Mouse (Mus musculus) embryonic facial prominence, embryonic 14.5 days (tissue): Measurements from ENCODE around the gene Sh2b3. TPM values are rescaled to one million over a fixed set of nuclear protein-coding genes. Genes with fewer than 3 reads are reported as not detected.

Experiments used
- ATAC-seq: fragments of 200-750 bp; cut with Nextera tagmentation; 2 replicates; pipeline ENCODE4 v1.8.0; 2017; ENCODE audit warnings: low read depth, moderate number of reproducible peaks, moderate TSS enrichment
- DNase-seq: peaks from one replicate; pipeline ENCODE4 v3.0.0-alpha.2; 2015; ENCODE audit warnings: low spot score
- H3K27ac ChIP-seq: fragments of 300-500 bp; sonication (generic); replicated peaks from 2 replicates; pipeline ENCODE4 v1.5.1; 2014; ENCODE audit warnings: low read depth, mild to moderate bottlenecking, low read length, moderate library complexity
- H3K27me3 ChIP-seq: fragments of 300-500 bp; sonication (generic); replicated peaks from 2 replicates; pipeline ENCODE4 v1.6.1; 2014; ENCODE audit warnings: low read length; ENCODE audit not compliant: control insufficient read depth, insufficient read depth
- H3K36me3 ChIP-seq: fragments of 300-500 bp; sonication (generic); 2 replicates; pipeline ENCODE4 v1.6.1; 2014; ENCODE audit warnings: low read length, mixed read lengths; ENCODE audit not compliant: control insufficient read depth, insufficient read depth
- H3K4me1 ChIP-seq: fragments of 300-500 bp; sonication (generic); 2 replicates; pipeline ENCODE4 v1.6.1; 2014; ENCODE audit warnings: antibody characterized with exemption, low read length; ENCODE audit not compliant: control insufficient read depth, insufficient read depth
- H3K4me2 ChIP-seq: fragments of 300-500 bp; sonication (generic); 2 replicates; pipeline ENCODE4 v1.6.1; 2014; ENCODE audit warnings: low read depth, mild to moderate bottlenecking, low read length, moderate library complexity, mixed read lengths
- H3K4me3 ChIP-seq: fragments of 300-500 bp; sonication (generic); 2 replicates; pipeline ENCODE4 v1.5.1; 2014; ENCODE audit warnings: low read depth, mild to moderate bottlenecking, low read length
- H3K9ac ChIP-seq: fragments of 300-500 bp; sonication (generic); 2 replicates; pipeline ENCODE4 v1.6.1; 2014; ENCODE audit warnings: low read depth, mild to moderate bottlenecking, low read length, moderate library complexity, mixed read lengths
- H3K9me3 ChIP-seq: fragments of 300-500 bp; sonication (generic); 2 replicates; pipeline ENCODE4 v1.6.1; 2016; ENCODE audit warnings: low read length; ENCODE audit not compliant: control insufficient read depth
- WGBS: fragments of 180-500 bp; shearing (Covaris S2); extraction: QIAGEN DNeasy Blood & Tissue Kit; methylation state at CpG from one replicate; pipeline ENCODE4 v1.1.7; 2014; 5-methylcytosine and 5-hydroxymethylcytosine counted together
- polyA plus RNA-seq: library from polyadenylated mRNA; unstranded; fragments of >200 nt; fragmentation: Nextera tagmentation; extraction: Ambion mirVana; gene quantifications from 2 replicates; pipeline ENCODE4 v1.2.1, GENCODE M21; 2014

Sh2b3 gene
- polyA plus RNA-seq, 1 experiment from 2014 or later, result 18.3 TPM

DNA sequence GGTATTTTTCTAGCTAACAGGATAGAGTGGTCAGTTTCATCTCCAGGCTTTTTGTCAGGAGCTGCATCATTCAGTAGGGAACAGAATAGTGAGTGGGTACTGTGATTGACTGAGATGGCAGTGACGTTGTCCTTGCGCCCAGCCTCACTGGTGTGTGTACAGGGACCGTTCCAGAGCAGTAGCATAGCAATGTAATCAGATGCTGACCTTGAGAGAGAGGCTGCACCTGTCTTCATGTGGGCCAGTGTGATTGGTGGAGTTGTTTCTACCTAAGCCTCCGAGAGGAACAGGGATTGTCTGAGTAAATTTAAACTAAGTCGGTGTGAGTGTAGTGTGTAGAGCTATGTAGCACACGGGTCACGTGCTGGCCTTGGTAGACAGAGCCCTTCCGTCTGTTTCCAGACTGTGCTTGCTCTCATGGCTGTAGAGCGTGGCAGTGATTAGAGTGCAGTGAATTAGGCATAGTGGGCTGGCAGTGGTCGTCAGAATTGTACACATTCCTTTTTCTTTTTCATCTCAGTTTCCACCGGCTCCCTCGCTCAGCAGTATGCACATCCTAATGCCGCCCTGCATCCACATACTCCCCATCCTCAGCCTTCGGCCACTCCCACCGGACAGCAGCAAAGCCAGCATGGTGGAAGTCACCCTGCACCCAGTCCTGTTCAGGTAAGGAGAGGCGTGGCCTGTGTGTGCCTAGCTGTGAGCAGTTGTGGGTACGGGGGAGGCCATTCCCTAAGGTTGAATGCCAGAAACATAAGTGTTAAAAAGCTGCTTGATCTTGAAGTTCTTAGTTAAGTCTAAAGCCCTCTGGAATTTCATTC, 26.9 kb downstream of the Sh2b3 start:
- WGBS, result 86% methylated on average over 17 of the region's 17 CpGs
- H3K9me3 ChIP-seq, result no peaks in the 10 kb centered on the region
- no peak overlapping the region for H3K4me3 ChIP-seq
- no peak overlapping the region for H3K27ac ChIP-seq
- no peak overlapping the region for H3K4me2 ChIP-seq
- no peaks in the 10 kb centered on the region for H3K4me1 ChIP-seq
- no peaks in the 10 kb centered on the region for H3K27me3 ChIP-seq
- no peak overlapping the region for H3K9ac ChIP-seq
- ATAC-seq, result no peak
- H3K36me3 ChIP-seq, result peaks cover 78% of the 10 kb centered on the region
- DNase-seq, result no peak

DNA sequence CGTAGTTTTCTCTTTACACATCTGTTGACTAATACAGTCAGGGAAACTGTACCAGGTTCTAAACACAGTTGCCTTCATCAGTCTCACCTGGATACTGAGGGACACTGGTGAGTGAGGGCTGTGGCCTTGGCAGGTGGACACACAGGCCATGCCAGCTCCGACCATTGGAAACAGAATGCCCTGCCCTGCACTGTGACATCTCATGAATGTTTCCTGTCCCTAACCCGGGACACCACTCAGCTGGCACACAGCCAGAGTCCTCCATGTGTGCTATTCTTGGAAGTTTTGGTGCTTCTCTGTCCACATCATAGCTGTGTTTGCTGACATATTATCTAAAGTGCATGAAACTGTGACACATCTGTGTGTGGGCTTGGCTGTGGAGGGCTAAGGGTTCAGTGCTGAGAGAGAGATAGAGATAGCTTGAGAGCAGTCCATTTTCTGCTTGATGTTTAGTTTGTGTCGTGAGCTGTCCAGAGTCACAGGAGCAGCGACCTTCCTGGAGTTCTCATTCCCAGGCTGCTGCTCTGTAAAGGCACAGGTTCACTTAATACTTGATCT, 27.7 kb downstream of the Sh2b3 start:
- ATAC-seq (no peak), DNase-seq (no peak)
- H3K4me2 ChIP-seq, result no peak overlapping the region
- no peaks in the 10 kb centered on the region for H3K9me3 ChIP-seq
- 76% methylated on average over 5 of the region's 5 CpGs for WGBS
- H3K27ac ChIP-seq, result no peak overlapping the region
- no peaks in the 10 kb centered on the region for H3K4me1 ChIP-seq
- no peak overlapping the region for H3K4me3 ChIP-seq
- H3K27me3 ChIP-seq, result no peaks in the 10 kb centered on the region
- H3K9ac ChIP-seq, result no peak overlapping the region
- peaks cover 77% of the 10 kb centered on the region for H3K36me3 ChIP-seq

DNA sequence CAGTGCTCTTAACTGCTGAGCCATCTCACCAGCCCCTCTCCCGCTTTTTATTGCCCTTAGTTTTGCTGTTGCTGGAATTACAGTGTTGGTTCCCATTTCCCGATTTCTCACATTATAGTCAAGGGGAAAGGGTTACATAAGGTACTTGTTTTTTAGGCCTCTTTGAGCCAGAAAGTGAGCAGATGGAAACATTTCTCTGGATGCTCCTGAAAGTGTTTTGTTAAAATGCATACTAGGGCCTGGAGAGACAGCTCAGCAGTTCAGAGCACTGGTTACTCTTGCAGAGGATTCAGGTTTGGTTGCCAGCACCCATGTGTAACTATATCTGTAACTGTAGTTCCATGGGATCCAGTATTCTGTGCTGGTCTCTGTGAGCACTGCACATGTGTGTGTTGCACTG, 29.2 kb downstream of the Sh2b3 start:
- H3K9me3 ChIP-seq, result no peaks in the 10 kb centered on the region
- WGBS, result 85% methylated on average over 2 of the region's 2 CpGs
- H3K27me3 ChIP-seq, result no peaks in the 10 kb centered on the region
- H3K36me3 ChIP-seq, result peaks cover 79% of the 10 kb centered on the region
- H3K4me1 ChIP-seq, result no peaks in the 10 kb centered on the region
- ATAC-seq, result no peak
- no peak overlapping the region for H3K4me2 ChIP-seq
- H3K4me3 ChIP-seq, result no peak overlapping the region
- no peak for DNase-seq
- no peak overlapping the region for H3K27ac ChIP-seq
- no peak overlapping the region for H3K9ac ChIP-seq

DNA sequence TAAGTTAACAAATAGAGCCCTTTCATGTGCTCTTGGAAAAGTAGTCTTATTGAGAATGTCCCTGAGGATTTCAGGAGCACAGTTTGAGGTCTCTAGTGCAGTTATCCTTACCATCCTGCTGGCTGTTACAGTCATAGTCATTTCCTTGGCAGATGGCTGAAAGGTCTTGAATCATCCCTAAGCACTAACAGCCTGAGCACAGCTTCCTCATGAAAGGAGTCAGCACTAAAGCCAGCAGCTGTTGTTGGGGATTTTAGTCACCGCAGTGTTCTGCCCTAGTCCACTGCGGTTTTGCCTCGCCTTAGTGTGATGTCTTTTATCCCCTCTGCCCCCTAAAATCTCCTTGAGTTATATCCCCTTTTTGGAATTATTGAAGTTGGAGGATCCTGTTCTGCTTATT, 30.3 kb downstream of the Sh2b3 start:
- peak; percentile 60 for DNase-seq
- H3K36me3 ChIP-seq, result peaks cover 79% of the 10 kb centered on the region
- 0 out of 2 replicates have a peak, but pooled peaks have one; percentile 5 for ATAC-seq
- H3K9ac ChIP-seq, result no peak overlapping the region
- H3K4me1 ChIP-seq, result no peaks in the 10 kb centered on the region
- H3K27me3 ChIP-seq, result no peaks in the 10 kb centered on the region
- H3K9me3 ChIP-seq, result no peaks in the 10 kb centered on the region
- WGBS, result 78% methylated on average over 3 of the region's 3 CpGs
- H3K27ac ChIP-seq, result peak overlapping the region; percentile 56
- no peak overlapping the region for H3K4me2 ChIP-seq
- H3K4me3 ChIP-seq, result no peak overlapping the region

DNA sequence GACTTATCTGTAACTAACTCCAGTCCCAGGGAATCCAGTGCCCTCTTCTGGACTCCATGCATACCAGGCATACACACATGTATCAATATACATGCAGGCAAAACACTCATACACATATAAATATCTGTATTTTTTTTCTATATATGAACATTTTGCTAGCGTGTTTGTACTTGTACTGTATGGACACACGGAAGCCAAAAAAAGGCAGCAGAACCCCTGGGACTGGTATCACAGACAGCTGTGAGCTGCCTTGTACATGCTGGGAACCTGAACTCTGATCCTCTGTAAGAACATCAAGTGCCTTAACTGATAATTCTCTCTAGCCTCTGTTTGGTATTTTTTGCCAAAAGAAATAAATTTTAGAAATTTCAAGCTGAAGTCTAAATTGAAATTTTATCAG, 39.0 kb downstream of the Sh2b3 start:
- no peaks in the 10 kb centered on the region for H3K27me3 ChIP-seq
- H3K9me3 ChIP-seq, result no peaks in the 10 kb centered on the region
- ATAC-seq (no peak), DNase-seq (no peak)
- no peak overlapping the region for H3K4me3 ChIP-seq
- H3K36me3 ChIP-seq, result peaks cover 78% of the 10 kb centered on the region
- H3K27ac ChIP-seq, result no peak overlapping the region
- WGBS, result 90% methylated on average over 2 of the region's 2 CpGs
- no peak overlapping the region for H3K9ac ChIP-seq
- H3K4me2 ChIP-seq, result no peak overlapping the region
- H3K4me1 ChIP-seq, result no peaks in the 10 kb centered on the region

DNA sequence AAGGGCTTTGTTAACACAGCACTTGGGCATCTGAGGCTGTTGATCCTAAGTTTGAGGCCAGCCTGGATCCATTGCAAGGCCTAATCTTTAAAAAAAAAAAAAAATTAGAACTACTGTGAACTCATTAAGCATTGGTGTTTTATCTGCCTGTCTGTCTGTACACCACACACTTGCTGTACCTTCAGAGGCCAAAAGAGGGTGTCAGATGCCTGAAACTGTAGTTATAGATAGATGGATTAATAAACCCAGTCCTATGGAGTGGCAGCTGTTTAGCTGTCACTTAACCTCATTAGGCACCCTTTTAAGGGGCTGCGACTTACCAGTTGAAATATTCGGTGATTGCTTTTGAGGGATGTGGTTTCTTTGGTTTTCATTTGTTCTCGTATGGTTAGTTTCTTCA, 41.6 kb downstream of the Sh2b3 start:
- peaks cover 68% of the 10 kb centered on the region for H3K36me3 ChIP-seq
- no peaks in the 10 kb centered on the region for H3K4me1 ChIP-seq
- no peaks in the 10 kb centered on the region for H3K9me3 ChIP-seq
- H3K4me2 ChIP-seq, result no peak overlapping the region
- H3K4me3 ChIP-seq, result no peak overlapping the region
- WGBS, result 88% methylated on average over 3 of the region's 3 CpGs
- H3K9ac ChIP-seq, result no peak overlapping the region
- no peaks in the 10 kb centered on the region for H3K27me3 ChIP-seq
- H3K27ac ChIP-seq, result no peak overlapping the region
- no peak for ATAC-seq
- no peak for DNase-seq

DNA sequence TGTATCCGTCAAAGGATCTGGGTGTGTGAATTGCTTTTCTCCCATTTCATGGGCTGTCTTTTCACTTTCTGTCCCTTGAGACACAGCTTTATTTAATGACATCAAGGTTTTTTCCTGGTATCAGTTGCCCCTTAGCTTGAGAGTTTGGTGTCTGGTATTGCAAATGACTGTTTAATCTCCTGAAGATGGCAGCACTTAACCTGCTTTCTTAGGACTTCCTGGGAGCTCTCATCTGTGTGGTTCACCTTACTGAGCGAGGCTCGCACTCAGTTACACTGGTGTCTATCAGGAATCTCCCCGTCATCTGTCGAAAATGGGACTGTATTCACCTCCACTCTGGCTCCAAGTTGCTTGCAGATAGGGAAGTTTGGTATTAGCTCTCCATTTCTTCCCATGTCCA, 46.4 kb downstream of the Sh2b3 start:
- WGBS, result 87% methylated on average over 5 of the region's 5 CpGs
- Histone ChIP-seq H3K9ac (no peak overlapping the region), H3K27ac (no peak overlapping the region), H3K27me3 (no peaks in the 10 kb centered on the region), H3K36me3 (peaks cover 64% of the 10 kb centered on the region), H3K4me1 (no peaks in the 10 kb centered on the region), H3K9me3 (no peaks in the 10 kb centered on the region), H3K4me2 (no peak overlapping the region), H3K4me3 (no peak overlapping the region)
- DNase-seq (no peak), ATAC-seq (no peak)

DNA sequence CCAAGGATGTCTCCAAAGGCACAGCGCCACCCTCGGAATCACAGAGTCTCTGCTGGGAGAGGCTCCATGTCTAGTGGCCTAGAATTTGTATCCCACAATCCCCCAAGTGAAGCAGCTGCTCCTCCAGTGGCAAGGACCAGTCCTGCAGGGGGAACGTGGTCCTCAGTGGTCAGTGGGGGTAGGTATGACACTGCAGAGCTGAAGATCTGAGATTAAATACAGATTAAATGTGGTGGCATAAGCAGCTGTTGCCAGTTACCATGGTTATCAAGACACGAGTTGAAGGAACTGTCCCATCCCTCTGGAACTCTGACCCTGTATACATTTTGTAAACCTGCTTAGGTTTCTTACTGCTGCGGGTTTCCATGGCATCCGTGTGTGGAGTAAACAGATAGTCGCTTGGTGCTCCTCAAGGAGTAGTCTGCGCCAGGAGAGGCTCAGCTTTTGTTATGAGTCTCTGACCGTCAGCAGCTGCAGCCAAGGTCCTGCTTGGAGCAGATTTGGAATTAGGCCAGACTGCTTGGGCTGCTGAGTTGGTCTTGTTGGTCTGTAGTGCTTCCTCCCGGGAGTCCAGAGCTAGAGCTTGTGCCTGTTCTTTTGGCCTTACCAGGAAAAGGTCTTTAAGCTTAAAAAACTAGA, 53.5 kb downstream of the Sh2b3 start:
- H3K4me3 ChIP-seq, result no peak overlapping the region
- H3K9ac ChIP-seq, result no peak overlapping the region
- peak; percentile 50 for ATAC-seq
- no peaks in the 10 kb centered on the region for H3K9me3 ChIP-seq
- no peak overlapping the region for H3K4me2 ChIP-seq
- peaks cover 87% of the 10 kb centered on the region for H3K36me3 ChIP-seq
- 76% methylated on average over 10 of the region's 10 CpGs for WGBS
- H3K27ac ChIP-seq, result no peak overlapping the region; the same call in 1 of the 2 replicates
- H3K27me3 ChIP-seq, result no peaks in the 10 kb centered on the region
- H3K4me1 ChIP-seq, result no peaks in the 10 kb centered on the region
- peak; percentile 76 for DNase-seq
